Mouse (Mus musculus) urinary bladder, adult 2 months (tissue): ENCODE measurements around the gene Ganab. TPM values are rescaled to one million over a fixed set of nuclear protein-coding genes. Genes with fewer than 3 reads are reported as not detected.
"Not testable (repeated sequence)": the region's sequence is repeated elsewhere in the genome, so short reads cannot be mapped to it uniquely, and the experiment has no call there.

Experiments
- DNase-seq: peaks from one replicate; pipeline ENCODE4 v3.0.0; 2022; ENCODE audit warnings: low spot score
- polyA plus RNA-seq: library from polyadenylated mRNA; depleted of rRNA; stranded (reverse); fragments of >200 nt; gene quantifications from 2 replicates; pipeline ENCODE4 v1.2.3, GENCODE M21; 2012; rRNA removed

Ganab gene
- 98.1 and 104 TPM in 2 replicates for polyA plus RNA-seq

- DNase-seq, result peak; percentile 84
These were observed at the start of gene Ganab for GRCm38 (mm10) chr19:8897865-8898495. Gene Ganab, plus strand, starts transcription at chr19:8898071.

GRCm38 (mm10) chr19:8848356-8848755 lies 49.5 kb upstream of the Ganab start:
- DNase-seq, result no peak

DNA sequence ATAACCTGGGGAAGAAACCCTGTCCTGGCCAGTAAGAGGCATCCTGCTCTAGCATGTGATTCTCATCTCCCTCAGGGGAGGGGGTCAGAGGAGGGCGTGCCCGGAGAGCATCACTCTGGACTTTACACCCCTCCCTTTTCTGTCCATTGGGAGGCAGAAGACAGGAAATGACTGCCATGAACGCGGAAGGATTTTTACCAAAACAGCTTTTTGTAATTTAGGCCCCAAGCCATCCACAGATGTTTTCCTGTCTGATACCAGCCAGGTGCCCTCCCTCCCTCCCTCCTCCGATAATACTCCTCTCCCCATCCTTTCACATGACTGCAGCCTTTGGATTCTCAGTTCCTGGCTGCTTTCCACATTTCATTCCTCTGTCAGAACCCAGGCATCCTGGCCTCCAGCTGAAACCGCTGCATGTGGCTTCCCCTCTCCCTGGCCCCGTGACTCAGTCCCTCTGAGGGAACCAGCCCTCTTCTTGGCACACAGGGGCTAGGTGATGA lies 47.4 kb upstream of the Ganab start, which contains the start of gene Lrrn4cl:
TSS of gene Lrrn4cl (plus strand) at position 367 of the 500 bp plus-strand sequence.
- DNase-seq, result no peak

- no peak for DNase-seq
These were observed 46.2 kb upstream of the Ganab start for GRCm38 (mm10) chr19:8851639-8852038.

DNA sequence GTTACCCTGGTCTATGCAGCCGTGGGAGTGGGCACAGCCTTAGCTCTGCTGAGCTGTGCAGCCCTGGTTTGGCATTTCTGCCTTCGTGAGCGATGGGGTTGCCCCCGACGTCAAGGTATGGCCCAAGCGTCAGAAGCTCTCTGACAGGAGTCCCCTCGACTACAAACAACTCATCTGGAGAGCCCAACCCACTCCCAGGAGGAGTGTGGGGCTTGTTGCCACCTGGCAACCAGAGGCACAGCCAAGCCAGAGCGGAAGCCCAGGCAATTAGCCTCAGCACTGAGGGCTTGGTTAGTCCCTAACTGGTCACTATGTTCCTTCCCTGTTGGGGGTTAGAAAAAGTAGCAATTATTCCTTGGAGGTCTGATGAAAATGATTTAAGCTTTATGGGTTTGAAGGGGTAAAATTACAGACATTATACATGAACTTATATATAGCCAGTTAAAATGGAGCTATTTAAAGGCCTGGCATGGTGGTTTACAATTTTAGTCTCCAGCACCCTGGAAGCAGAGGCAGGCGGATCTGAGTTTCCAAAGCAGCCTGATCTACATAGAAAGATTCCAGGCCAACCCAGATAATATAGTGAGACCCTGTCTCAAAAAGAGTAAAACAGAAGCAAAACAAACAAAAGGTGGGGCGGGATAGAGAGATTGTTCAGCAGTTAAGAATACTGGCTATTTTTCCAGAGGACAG lies 45.5 kb upstream of the Ganab start:
- no peak for DNase-seq

GRCm38 (mm10) chr19:8853117-8853516 lies 44.8 kb upstream of the Ganab start:
- DNase-seq, result no peak

DNA sequence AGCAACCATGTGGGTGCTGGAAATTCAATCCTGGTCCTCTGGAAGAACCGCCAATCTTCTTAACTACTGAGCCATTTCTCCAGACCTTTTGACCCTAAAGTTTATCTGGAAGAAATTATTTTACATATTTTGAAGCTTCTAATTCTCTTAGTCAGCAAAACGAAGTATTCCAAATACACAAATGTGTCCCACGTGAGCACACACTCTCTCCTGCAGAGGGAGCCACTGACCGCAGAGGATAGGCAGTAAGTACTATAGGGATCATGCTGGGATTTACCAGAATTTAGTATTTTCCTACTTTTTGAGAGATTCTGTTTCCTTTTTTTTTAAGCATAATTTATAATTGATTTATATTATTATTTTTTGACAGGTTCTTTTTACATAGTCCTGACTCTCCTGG lies 40.2 kb upstream of the Ganab start:
- no peak for DNase-seq

GRCm38 (mm10) chr19:8859018-8859417 lies 38.9 kb upstream of the Ganab start:
- no peak for DNase-seq

GRCm38 (mm10) chr19:8864265-8864664 lies 33.6 kb upstream of the Ganab start:
- DNase-seq, result no peak

DNA sequence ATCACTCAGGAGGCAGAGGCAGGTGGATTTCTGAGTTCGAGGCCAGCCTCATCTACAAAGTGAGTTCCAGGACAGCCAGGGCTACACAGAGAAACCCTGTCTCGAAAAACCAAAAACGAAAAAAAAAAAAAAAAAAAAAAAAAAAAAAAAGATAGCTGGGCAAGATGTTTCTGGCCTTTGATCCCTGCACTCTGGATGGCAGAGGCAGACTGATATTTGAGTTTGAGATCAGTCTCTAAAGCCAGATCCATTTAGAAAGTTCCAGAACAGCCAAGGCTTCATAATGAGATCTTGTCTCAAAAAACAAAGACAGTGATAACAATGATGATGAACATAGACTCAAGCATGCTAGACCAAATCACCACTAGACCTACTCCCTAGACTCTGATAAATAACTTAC lies 27.5 kb upstream of the Ganab start:
- DNase-seq, result not testable (repeated sequence)

GRCm38 (mm10) chr19:8870838-8871237 lies 27.0 kb upstream of the Ganab start:
- DNase-seq, result no peak

GRCm38 (mm10) chr19:8871267-8872186 lies 26.3 kb upstream of the Ganab start, which contains the start of gene Ubxn1:
Gene Ubxn1, plus strand, starts transcription at chr19:8871496.
- DNase-seq, result peak; percentile 96

DNA sequence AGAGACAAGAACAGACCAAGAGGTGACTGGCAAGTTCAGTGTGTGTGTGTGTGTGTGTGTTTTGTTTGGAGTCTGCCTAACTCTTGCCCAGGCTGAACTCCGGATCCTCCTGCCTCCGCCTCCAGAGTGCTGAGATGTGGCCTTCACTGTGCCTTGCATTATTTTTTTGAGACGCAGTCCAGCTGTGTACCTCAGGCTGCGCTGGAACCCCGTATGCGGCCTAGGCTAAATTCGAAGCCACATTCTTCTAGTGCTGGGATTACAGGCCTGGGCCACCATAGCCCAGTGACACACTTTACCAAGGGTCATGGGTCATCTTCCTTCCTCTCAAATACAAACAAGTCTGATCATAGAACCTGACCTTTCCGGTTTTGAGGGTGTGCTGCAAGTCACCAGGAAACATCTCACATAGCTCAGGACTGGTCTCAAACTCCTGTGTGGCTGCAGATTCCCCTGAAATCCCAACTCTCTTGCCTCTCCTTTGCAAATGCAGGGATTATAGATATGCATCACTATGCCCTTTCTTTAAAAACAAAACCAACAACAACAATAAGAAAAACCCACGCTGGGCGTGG lies 25.5 kb upstream of the Ganab start:
- no peak for DNase-seq

GRCm38 (mm10) chr19:8875031-8875430 lies 22.8 kb upstream of the Ganab start:
- DNase-seq, result no peak

DNA sequence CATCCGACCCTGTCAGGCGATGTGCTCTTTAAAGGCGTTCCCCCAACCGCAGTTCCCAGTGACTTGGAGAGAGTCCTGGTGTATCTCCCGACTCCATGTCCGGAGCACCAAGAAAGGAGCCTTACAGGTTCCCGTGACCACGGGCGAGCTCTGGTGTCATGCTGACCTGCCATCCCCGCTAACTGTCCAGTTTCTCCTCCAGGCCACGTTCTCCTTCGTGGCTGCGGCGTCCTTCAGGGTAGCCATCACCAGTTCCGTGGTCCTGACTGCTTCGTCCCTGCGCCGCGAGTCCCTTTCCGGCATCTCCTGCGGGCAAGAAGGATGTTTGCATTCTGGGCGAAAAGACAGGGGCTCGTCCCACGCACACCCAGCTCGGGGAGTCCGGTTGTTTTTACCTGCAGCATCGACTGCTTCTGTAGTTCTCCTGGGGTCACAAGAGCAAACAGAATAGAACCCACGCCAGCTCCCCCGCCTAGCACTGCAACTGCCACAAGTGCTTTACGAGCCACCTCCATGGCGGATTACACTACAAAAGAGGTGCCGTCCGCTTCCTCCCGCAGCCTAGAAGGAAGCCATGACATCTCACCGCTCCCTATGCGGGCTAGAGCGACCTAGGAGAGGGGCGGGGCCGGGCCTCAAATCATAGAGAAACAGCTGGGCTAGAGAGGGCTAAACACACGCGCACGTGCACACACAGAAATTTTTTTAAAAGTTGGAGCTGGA lies 17.4 kb upstream of the Ganab start, which contains the start of gene Uqcc3:
TSS of gene Uqcc3 (minus strand) at position 613 of the 723 bp plus-strand sequence.
- peak; percentile 79 for DNase-seq

- no peak for DNase-seq
These were observed 16.9 kb upstream of the Ganab start for GRCm38 (mm10) chr19:8881034-8881392.

DNA sequence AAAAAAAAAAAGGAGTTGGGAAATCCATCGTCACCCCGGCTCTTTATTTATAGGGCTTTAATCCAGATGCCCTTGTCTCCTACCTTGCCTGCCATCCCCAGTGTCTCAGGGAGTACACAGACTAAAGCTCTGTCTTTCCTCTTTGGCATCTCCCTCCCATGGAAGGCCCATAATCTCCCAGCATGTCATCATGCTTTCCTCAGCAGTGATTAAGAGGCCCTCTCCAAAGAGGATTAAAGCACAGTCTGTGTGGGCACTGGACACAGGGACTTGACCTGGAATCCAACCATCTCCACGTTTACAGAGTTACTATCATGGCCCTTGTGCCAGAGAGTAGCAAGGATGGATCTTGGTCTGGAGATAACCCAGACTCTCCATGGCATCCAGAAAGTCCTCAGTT lies 14.3 kb upstream of the Ganab start, which contains the start of the genes Lbhd1 and Gm49403:
TSS of gene Lbhd1 (plus strand) at position 117 of the 400 bp plus-strand sequence.
TSS of gene Gm49403 (plus strand) at position 315 of the 400 bp plus-strand sequence.
- no peak for DNase-seq

- no peak for DNase-seq
These were observed 10.8 kb upstream of the Ganab start for GRCm38 (mm10) chr19:8886916-8887584.

GRCm38 (mm10) chr19:8887585-8888463 lies 10.0 kb upstream of the Ganab start:
- DNase-seq, result no peak
